Mouse (Mus musculus): ENCODE results near the gene Prpf6. TPM values are rescaled to one million over a fixed set of nuclear protein-coding genes. Genes with fewer than 3 reads are reported as not detected.

Gene Prpf6
- total RNA-seq, 1 experiment, result 67.8 TPM

- no peaks in the 10 kb centered on the region; a peak in 1 of 4 replicates for H3K4me1 ChIP-seq (ENCODE audit: control insufficient read depth in 2 of 2, insufficient read depth in 2 of 2, low read length in 2 of 2, poor library complexity in 1 of 2)
- no peak overlapping the region for H3K4me3 ChIP-seq (ENCODE audit: insufficient read depth in 1 of 2, low read depth in 1 of 2, low read length in 2 of 2, poor library complexity in 1 of 2, severe bottlenecking in 1 of 2)
- in situ Hi-C loops (cut with MboI; ENCODE audit: low sequenced_read_pairs in 2 of 2, unreplicated experiment in 2 of 2), result no loop called here
- no peak for DNase-seq (ENCODE audit: low read depth, low spot score)
- peaks cover 3% of the 10 kb centered on the region; the same call in 1 of the 2 replicates for H3K36me3 ChIP-seq (ENCODE audit: control insufficient read depth, insufficient read depth, low read length, poor library complexity, severe bottlenecking)
- H3K27ac ChIP-seq (ENCODE audit: insufficient read depth, low read depth, low read length, poor library complexity, severe bottlenecking), result no peak overlapping the region
- H3K9ac ChIP-seq (ENCODE audit: insufficient read depth, low read depth, low read length, poor library complexity, severe bottlenecking), result no peak overlapping the region
- no peak for TF ChIP-seq ZNF384 (IDR thresholded peaks at IDR 0.05; ENCODE audit: low read depth, low read length)
- no peak for TF ChIP-seq CHD2 (IDR thresholded peaks at IDR 0.05; ENCODE audit: low read depth, low read length)
- TF ChIP-seq HCFC1 (IDR thresholded peaks at IDR 0.05; ENCODE audit: borderline replicate concordance, insufficient read depth, low read length), result no peak
- TF ChIP-seq MAFK (IDR thresholded peaks at IDR 0.05; ENCODE audit: insufficient read depth, low read depth, low read length), result no peak
- TF ChIP-seq ZC3H11A (IDR thresholded peaks at IDR 0.05; ENCODE audit: borderline replicate concordance, low read depth, low read length), result no peak
- no peaks in the 10 kb centered on the region for H3K9me3 ChIP-seq (ENCODE audit: control insufficient read depth, insufficient read depth, low read depth, low read length)
These were observed 91.7 kb downstream of the Prpf6 start for GRCm38 (mm10) chr2:181683381-181683780.

GRCm38 (mm10) chr2:181684713-181685112, 93.0 kb downstream of the Prpf6 start:
- in situ Hi-C loops (cut with MboI; ENCODE audit: low sequenced_read_pairs in 2 of 2, unreplicated experiment in 2 of 2), result no loop called here
- Histone ChIP-seq H3K36me3 (ENCODE audit: control insufficient read depth, insufficient read depth, low read length, poor library complexity, severe bottlenecking) (peaks cover 12% of the 10 kb centered on the region; the same call in 1 of the 2 replicates), H3K9ac (ENCODE audit: insufficient read depth, low read depth, low read length, poor library complexity, severe bottlenecking) (no peak overlapping the region)

GRCm38 (mm10) chr2:181685686-181686085, 94.0 kb downstream of the Prpf6 start:
- H3K9ac ChIP-seq (ENCODE audit: insufficient read depth, low read depth, low read length, poor library complexity, severe bottlenecking), result no peak overlapping the region
- peaks cover 14% of the 10 kb centered on the region; the same call in 1 of the 2 replicates for H3K36me3 ChIP-seq (ENCODE audit: control insufficient read depth, insufficient read depth, low read length, poor library complexity, severe bottlenecking)
- TF ChIP-seq CHD2 (IDR thresholded peaks at IDR 0.05; ENCODE audit: low read depth, low read length) (no peak), ZNF384 (IDR thresholded peaks at IDR 0.05; ENCODE audit: low read depth, low read length) (no peak), HCFC1 (IDR thresholded peaks at IDR 0.05; ENCODE audit: borderline replicate concordance, insufficient read depth, low read length) (no peak), MAFK (IDR thresholded peaks at IDR 0.05; ENCODE audit: insufficient read depth, low read depth, low read length) (no peak), ZC3H11A (IDR thresholded peaks at IDR 0.05; ENCODE audit: borderline replicate concordance, low read depth, low read length) (no peak)
- no peak overlapping the region for H3K4me3 ChIP-seq (ENCODE audit: insufficient read depth in 1 of 2, low read depth in 1 of 2, low read length in 2 of 2, poor library complexity in 1 of 2, severe bottlenecking in 1 of 2)
- no peak overlapping the region for H3K27ac ChIP-seq (ENCODE audit: insufficient read depth, low read depth, low read length, poor library complexity, severe bottlenecking)
- no peaks in the 10 kb centered on the region for H3K4me1 ChIP-seq (ENCODE audit: control insufficient read depth in 2 of 2, insufficient read depth in 2 of 2, low read length in 2 of 2, poor library complexity in 1 of 2)
- in situ Hi-C loops (cut with MboI; ENCODE audit: low sequenced_read_pairs in 2 of 2, unreplicated experiment in 2 of 2), result no loop called here
- no peaks in the 10 kb centered on the region for H3K9me3 ChIP-seq (ENCODE audit: control insufficient read depth, insufficient read depth, low read depth, low read length)
- no peak for DNase-seq (ENCODE audit: low read depth, low spot score)

More at GRCm38 (mm10) chr2:181684713-181685112, 93.0 kb downstream of the Prpf6 start:
- Histone ChIP-seq H3K27ac (ENCODE audit: insufficient read depth, low read depth, low read length, poor library complexity, severe bottlenecking) (no peak overlapping the region), H3K9me3 (ENCODE audit: control insufficient read depth, insufficient read depth, low read depth, low read length) (no peaks in the 10 kb centered on the region), H3K4me3 (ENCODE audit: insufficient read depth in 1 of 2, low read depth in 1 of 2, low read length in 2 of 2, poor library complexity in 1 of 2, severe bottlenecking in 1 of 2) (no peak overlapping the region), H3K4me1 (ENCODE audit: control insufficient read depth in 2 of 2, insufficient read depth in 2 of 2, low read length in 2 of 2, poor library complexity in 1 of 2) (no peaks in the 10 kb centered on the region)
- no peak for TF ChIP-seq CHD2 (IDR thresholded peaks at IDR 0.05; ENCODE audit: low read depth, low read length)
- TF ChIP-seq MAFK (IDR thresholded peaks at IDR 0.05; ENCODE audit: insufficient read depth, low read depth, low read length), result no peak
- no peak for TF ChIP-seq HCFC1 (IDR thresholded peaks at IDR 0.05; ENCODE audit: borderline replicate concordance, insufficient read depth, low read length)
- TF ChIP-seq ZC3H11A (IDR thresholded peaks at IDR 0.05; ENCODE audit: borderline replicate concordance, low read depth, low read length), result no peak
- TF ChIP-seq ZNF384 (IDR thresholded peaks at IDR 0.05; ENCODE audit: low read depth, low read length), result no peak
- DNase-seq (ENCODE audit: low read depth, low spot score), result no peak

GRCm38 (mm10) chr2:181687586-181687985, 95.9 kb downstream of the Prpf6 start:
- Histone ChIP-seq H3K27ac (ENCODE audit: insufficient read depth, low read depth, low read length, poor library complexity, severe bottlenecking) (no peak overlapping the region), H3K4me1 (ENCODE audit: control insufficient read depth in 2 of 2, insufficient read depth in 2 of 2, low read length in 2 of 2, poor library complexity in 1 of 2) (no peaks in the 10 kb centered on the region), H3K9ac (ENCODE audit: insufficient read depth, low read depth, low read length, poor library complexity, severe bottlenecking) (no peak overlapping the region), H3K4me3 (ENCODE audit: insufficient read depth in 1 of 2, low read depth in 1 of 2, low read length in 2 of 2, poor library complexity in 1 of 2, severe bottlenecking in 1 of 2) (no peak overlapping the region), H3K36me3 (ENCODE audit: control insufficient read depth, insufficient read depth, low read length, poor library complexity, severe bottlenecking) (peaks cover 14% of the 10 kb centered on the region; the same call in 1 of the 2 replicates), H3K9me3 (ENCODE audit: control insufficient read depth, insufficient read depth, low read depth, low read length) (no peaks in the 10 kb centered on the region)
- no peak for DNase-seq (ENCODE audit: low read depth, low spot score)
- TF ChIP-seq HCFC1 (IDR thresholded peaks at IDR 0.05; ENCODE audit: borderline replicate concordance, insufficient read depth, low read length), result no peak
- TF ChIP-seq ZC3H11A (IDR thresholded peaks at IDR 0.05; ENCODE audit: borderline replicate concordance, low read depth, low read length), result no peak
- no peak for TF ChIP-seq ZNF384 (IDR thresholded peaks at IDR 0.05; ENCODE audit: low read depth, low read length)
- no peak for TF ChIP-seq MAFK (IDR thresholded peaks at IDR 0.05; ENCODE audit: insufficient read depth, low read depth, low read length)
- TF ChIP-seq CHD2 (IDR thresholded peaks at IDR 0.05; ENCODE audit: low read depth, low read length), result no peak
- in situ Hi-C loops (cut with MboI; ENCODE audit: low sequenced_read_pairs in 2 of 2, unreplicated experiment in 2 of 2), result no loop called here
